Mouse (Mus musculus) liver (tissue): Measurements from ENCODE around the gene Hpcal1.

Source experiments
- DNase-seq: peaks from one replicate; pipeline ENCODE4 v3.0.0-alpha.2; 2020; ENCODE audit warnings: mixed read lengths

Hpcal1 gene

DNA sequence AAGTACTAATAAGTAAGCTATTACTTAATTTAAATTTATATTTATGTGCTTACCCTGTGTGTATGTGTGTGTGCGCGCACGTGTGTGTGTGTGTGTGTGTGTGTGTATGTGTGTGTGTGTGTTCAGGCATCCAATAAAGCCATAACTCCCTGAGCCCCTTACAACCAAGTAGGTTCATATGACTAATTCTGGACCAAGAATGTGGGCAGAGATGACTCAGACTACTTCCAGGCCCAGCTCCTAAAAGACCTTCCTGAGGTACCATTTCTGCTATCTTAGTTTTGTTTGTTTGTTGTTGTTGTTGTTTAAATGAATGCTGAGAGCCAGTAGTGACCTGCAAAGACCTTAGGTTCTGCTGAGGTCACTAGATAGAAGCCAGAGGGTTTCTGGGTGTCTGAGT, 1.7 kb upstream of the Hpcal1 start:
- no peak for DNase-seq

- DNase-seq: peak; percentile 83
Measured at GRCm38 (mm10) chr12:17689931-17690563, 609 bp upstream of the Hpcal1 start.

DNA sequence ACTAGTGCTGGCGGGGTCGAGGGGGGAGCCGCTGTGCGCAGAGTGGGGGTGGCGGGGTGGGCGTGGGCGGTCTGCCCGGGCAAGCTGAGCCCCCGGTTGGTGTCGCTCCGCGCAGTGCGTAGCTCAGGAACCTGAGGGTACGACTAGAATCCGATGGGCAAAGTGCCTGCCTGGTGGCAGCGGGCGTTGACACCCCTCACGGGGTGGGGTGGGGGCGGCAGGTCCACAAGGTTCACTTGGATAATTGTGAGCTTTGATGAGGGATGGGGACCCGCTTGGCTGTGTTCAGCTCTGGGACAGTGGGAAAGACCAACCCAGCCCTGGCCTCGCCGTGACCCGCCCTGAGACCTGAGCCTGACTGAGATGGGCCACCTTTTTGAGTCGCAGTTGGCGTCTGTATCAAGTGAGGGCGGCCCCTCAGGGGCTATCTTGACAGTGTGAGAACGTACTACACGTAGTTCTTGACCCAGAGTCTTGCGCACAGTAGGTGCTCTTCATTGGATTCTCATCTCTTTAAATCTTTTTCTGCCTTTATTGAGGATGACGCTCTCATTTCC, 742 bp downstream of the Hpcal1 start:
- peak; percentile 16 for DNase-seq

DNA sequence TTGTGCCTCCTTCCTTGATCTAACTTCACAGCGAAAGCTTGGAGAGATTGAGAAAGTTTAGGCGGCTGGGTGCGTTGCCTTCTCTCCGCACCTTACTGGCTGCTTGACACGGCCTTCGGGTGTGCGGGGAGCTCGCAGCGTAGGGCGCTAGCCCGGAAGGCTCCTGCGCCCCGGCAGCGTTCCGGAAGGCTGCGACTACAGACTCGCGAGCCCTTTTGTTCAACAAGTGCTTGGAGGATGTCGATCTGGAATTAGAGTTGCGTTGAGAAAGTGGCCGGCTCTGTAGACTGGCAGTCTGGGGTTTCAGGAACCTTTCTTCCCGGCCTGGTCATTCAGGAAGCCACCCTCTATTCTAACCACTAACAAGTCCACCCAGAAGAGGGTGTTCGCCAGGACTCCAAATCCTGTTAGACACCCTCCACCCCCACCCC, 1.2 kb downstream of the Hpcal1 start:
- peak; percentile 19 for DNase-seq

- no peak for DNase-seq
Measured at GRCm38 (mm10) chr12:17692356-17692755, 1.7 kb downstream of the Hpcal1 start.

DNA sequence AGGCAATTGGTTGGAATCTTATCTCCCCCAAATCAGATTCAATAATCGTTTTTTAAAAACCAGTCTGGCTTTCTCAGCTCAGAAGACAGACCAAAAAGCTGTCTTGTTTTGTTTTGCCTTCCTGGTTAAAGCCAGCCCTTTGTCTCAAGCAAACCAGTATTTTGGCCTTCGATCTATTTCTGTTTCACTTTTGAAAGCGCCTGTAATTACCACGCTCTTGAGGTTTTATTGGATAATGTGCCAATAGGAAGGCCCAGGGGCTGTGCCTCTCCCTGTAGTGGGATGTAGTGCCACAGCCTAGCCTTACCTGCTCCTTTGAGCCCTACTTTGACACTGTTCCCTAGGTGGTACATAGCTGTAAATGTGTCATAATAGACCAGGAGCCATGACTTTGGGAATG, 2.3 kb downstream of the Hpcal1 start:
- no peak for DNase-seq

- peak; percentile 40 for DNase-seq
Measured at GRCm38 (mm10) chr12:17694589-17695115, 4.0 kb downstream of the Hpcal1 start.

DNA sequence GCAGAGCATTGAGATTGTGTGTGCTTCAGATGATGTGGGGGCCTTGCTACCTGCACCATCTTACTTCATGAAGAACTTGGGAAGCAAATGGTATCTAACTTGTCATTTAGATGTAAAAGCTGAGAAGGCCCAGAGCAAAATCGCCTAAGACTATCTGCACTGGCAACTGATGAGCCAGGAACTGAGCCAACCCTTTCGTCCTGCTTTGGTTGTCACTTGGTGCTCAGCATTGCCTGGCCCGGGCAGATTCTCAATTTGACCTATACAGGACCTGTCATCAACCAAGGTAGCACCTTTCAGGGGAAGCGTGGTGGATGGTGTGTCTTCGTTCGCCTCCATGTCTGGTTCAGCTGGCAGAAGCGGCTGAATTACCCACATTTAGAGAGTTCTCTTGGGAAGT, 5.7 kb downstream of the Hpcal1 start:
- no peak for DNase-seq

- no peak for DNase-seq
Measured at GRCm38 (mm10) chr12:17698934-17699333, 8.3 kb downstream of the Hpcal1 start.

DNA sequence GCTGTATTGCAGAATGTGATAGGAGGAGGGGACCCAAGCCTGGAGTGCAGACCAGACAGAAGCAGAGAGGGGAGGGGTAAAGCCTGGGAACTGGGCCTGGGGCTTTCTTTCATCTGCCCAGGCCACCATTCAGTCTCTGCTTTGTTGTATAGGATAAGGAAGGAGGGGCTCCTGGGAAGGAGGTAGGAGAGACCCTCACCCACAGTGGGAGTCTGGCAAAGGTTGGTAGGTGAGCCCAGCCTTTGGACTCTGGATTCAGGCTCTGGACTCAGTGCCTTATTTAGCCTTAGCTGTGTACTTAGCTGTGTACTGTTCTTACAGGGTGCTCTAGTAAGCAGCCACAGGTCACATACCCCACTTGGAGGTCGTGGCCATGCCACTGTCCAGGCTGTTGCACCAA, 8.8 kb downstream of the Hpcal1 start:
- DNase-seq: no peak

DNA sequence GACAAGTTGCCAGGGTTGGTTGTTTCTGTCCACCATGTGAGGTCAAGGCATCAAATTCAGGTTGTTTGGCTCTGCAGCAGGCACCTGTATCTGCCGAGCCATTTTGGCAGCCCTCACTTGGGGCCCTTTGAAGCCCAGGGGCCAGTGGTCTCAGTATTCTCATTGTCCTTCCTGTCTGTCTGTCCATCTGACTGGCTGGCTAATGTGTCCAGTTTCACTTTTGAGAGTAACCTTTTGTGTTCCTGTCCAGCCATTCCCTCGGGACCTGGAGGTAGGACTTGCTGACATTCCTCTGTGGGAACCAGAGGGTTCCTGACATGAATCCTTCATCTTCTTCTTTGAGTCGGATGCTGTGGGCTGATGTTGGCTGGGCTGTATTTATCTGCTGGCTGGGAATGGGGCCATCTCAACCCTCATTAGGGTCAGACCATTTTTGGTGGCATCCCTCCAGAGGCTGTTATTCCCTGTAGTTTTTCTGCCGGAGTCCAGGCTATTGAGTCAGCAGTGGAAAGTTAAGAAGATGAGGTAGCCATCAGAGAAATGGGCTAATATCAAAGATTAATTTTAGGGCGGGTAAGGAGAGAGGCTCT, 10.6 kb downstream of the Hpcal1 start:
- DNase-seq: no peak

DNA sequence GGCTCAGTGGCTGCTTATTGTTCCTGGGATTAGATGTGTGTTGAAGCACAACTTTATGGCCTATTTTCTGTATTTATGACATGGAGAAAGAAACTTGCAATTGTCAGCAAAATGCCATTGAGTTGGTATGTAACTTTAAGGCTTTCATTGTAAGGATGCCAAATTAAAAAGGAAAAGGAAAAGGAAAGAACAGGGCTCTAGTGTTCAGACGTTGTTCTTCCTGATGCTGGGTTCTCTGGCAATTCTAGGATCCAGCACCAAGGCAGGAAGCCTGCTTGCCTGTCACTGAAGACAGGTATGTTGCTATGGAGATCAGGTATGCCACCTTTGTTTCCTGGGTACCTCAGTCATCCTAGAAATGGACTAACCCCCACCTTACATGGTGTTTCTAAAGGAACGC, 11.1 kb downstream of the Hpcal1 start:
- no peak for DNase-seq

GRCm38 (mm10) chr12:17702257-17702943, 11.7 kb downstream of the Hpcal1 start:
- DNase-seq: no peak

DNA sequence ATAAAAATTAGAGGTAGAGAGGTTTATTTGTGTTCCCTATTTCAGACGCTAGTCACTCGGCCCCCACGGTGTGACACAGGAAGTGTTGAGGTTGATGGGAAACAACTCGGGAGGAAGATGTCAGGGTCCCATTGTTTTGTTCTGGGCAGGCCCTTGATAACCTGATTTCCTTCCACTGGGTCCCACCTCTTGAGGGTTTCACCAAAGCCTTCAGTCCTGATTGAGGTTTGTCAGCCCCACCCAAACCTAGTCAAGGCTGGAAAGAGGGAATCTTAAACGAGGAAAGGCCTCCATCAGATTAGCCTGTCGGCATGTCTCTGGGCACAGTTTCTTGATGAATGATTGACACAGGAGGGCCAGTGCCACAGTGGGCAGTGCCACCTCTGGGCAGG, 12.3 kb downstream of the Hpcal1 start:
- DNase-seq: no peak

DNA sequence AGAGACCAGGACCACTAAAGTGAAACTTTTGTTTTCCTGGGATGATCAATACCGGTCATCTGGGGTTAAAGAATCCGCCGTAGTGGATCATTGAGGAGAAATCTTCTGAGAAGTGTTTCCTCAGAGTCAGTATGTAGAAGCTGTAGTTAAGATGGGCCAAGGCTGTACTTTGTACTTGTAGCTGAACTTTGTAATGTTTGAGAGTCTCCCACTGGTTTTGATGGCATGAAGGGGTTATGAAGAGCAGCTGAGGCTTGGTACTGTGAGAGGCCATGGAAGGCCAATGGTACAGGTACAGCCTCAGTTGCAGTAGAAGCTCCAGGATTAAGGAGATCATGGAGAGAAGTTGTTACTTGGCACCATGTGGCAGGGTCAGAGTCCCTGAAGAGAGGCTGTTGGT, 13.2 kb downstream of the Hpcal1 start:
- DNase-seq: no peak

DNA sequence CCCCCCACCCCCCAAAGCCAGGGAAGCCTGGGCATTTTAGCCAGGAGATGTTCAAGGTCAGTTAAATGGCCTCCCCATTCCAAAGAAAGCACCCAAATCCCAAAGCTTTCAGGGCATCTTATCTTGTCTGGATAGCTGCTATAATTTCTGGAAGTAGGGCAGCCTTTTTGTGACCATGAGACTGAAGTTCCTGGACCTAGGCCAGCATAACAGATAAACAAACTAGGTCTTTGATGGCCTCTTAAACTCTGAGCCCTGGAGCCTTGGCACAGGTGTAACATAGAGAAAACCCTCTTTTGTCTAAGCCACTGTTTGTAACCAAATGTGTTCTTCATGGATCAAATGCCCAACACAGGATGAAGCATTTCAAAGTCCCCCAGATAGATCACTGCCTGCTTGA, 16.8 kb downstream of the Hpcal1 start:
- DNase-seq: no peak

GRCm38 (mm10) chr12:17709451-17709850, 18.8 kb downstream of the Hpcal1 start:
- DNase-seq: peak; percentile 38

DNA sequence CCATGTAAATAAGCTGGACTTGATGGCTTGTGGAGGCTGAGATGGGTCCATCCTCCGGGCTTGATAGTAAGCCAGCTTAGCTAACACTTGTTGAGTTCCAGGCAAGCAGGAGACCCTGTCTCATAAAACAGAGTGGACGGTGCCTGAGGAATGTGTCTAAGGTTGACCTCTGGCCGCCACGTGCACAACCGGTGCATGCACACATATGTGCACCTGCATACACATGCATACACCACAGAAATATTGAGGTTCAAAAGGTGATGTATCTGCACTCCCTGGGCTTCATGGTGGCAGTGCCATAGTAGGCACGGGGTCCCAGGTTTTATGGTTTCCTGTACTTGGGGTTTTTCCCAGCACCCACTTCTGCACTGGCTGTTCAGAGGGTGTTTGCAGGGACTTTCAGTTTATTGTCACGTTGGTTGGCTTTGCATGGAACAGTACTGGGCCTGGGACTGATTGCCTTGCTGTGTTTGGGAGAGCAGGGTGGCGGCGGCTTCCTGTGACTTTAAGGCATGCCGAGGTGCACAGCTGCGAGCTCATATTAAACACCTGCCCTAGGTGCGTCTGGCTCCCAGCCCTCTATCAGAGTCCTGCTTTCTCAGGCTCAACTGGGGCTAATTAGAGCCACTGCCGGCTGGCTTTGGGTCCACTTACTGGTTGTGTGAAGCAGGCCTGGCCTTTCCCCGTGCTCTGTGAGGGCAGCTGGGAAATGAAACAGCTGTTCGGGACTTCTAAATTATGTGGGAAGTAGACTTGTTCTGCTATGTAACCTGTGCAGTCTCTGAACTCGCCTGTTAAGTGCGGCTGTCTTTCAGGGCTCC, 19.5 kb downstream of the Hpcal1 start:
- no peak for DNase-seq

GRCm38 (mm10) chr12:17710747-17711092, 20.1 kb downstream of the Hpcal1 start:
- DNase-seq: no peak

- no peak for DNase-seq
Measured at GRCm38 (mm10) chr12:17711731-17712388, 21.2 kb downstream of the Hpcal1 start.

GRCm38 (mm10) chr12:17712571-17712970, 21.9 kb downstream of the Hpcal1 start:
- no peak for DNase-seq

DNA sequence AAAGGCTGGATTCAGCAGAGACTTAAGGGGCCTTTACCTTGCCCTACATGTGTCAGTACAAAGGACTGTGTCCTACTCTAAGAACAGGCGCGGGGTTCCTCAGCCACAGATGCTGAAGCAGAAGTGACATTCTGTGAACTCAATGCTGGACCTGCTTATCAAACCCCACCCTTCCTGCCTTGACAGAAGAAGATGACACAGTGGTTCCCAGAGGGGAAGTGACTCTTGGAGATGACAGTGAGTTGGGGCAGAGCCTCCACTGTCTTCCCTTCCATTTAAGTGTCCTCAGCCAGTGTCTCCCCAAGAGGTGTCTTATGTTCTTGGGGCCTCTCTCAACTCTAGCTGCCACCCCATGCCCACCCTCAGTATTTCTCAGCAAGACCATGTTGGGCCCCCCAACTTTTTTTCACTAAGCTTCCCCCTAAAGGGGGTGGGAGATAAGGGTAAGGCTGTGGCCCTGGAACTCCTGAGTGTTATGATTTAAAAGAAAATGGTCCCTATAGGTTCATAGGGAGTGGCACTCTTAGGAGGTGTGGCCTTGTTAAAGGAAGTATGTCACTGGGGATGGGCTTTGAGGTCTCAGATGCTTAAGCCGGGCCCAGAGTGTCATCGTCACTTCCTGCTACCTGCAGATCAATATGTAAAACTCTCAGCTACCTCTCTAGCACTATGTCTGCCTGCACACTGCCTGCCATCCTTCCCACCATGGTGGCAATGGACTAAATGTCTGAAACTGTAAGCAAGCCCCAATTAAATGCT, 25.2 kb downstream of the Hpcal1 start:
- DNase-seq: peak; percentile 39
